Mouse (Mus musculus) kidney, postnatal 0 days (tissue): Measurements from ENCODE around the gene Gm20388. TPM values are rescaled to one million over a fixed set of nuclear protein-coding genes. Genes with fewer than 3 reads are reported as not detected.

Experiments used
- ATAC-seq: fragments of 200-750 bp; cut with Nextera tagmentation; replicated peaks from 2 replicates; pipeline ENCODE4 v1.8.0; 2017; ENCODE audit warnings: low read depth, moderate number of reproducible peaks, moderate TSS enrichment, moderate library complexity; ENCODE audit not compliant: low FRiP score
- DNase-seq: peaks from one replicate; pipeline ENCODE4 v3.0.0-alpha.2; 2016; ENCODE audit warnings: low spot score
- H3K27ac ChIP-seq: fragments of 300-500 bp; sonication (generic); 2 replicates; pipeline ENCODE4 v1.5.1; 2014; ENCODE audit warnings: mild to moderate bottlenecking
- H3K27me3 ChIP-seq: fragments of 300-500 bp; sonication (generic); 2 replicates; pipeline ENCODE4 v1.6.1; 2014; ENCODE audit warnings: low read length, mixed read lengths; ENCODE audit not compliant: insufficient read depth
- H3K36me3 ChIP-seq: fragments of 300-500 bp; sonication (generic); 2 replicates; pipeline ENCODE4 v1.6.1; 2014; ENCODE audit warnings: low read length, mixed read lengths; ENCODE audit not compliant: insufficient read depth
- H3K4me1 ChIP-seq: fragments of 300-500 bp; sonication (generic); replicated peaks from 2 replicates; pipeline ENCODE4 v1.6.1; 2014; ENCODE audit warnings: antibody characterized with exemption, low read length, mixed read lengths; ENCODE audit not compliant: insufficient read depth
- H3K4me2 ChIP-seq: fragments of 300-500 bp; sonication (generic); 2 replicates; pipeline ENCODE4 v1.6.1; 2014; ENCODE audit warnings: mild to moderate bottlenecking, low read length, moderate library complexity, mixed read lengths
- H3K4me3 ChIP-seq: fragments of 300-500 bp; sonication (generic); replicated peaks from 2 replicates; pipeline ENCODE4 v1.5.1; 2014; ENCODE audit warnings: low read depth, low read length
- H3K9ac ChIP-seq: fragments of 300-500 bp; sonication (generic); 2 replicates; pipeline ENCODE4 v1.6.1; 2014; ENCODE audit warnings: low read depth, low read length
- H3K9me3 ChIP-seq: fragments of 300-500 bp; sonication (generic); replicated peaks from 2 replicates; pipeline ENCODE4 v1.6.1; 2016; ENCODE audit warnings: low read length, inconsistent platforms, mixed read lengths
- CTCF ChIP-seq: IDR thresholded peaks from 2 replicates; pipeline ENCODE4 v1.5.1; 2016; ENCODE audit warnings: antibody characterized with exemption, low read depth, mild to moderate bottlenecking, moderate library complexity
- WGBS: fragments of 180-500 bp; shearing (Covaris S2); extraction: QIAGEN DNeasy Blood & Tissue Kit; methylation state at CpG from one replicate; pipeline ENCODE4 v1.1.7; 2014; 5-methylcytosine and 5-hydroxymethylcytosine counted together
- polyA plus RNA-seq: library from polyadenylated mRNA; unstranded; fragments of >200 nt; fragmentation: Nextera tagmentation; extraction: Ambion mirVana; gene quantifications from 2 replicates; pipeline ENCODE4 v1.2.1, GENCODE M21; 2015

Gm20388 gene
- polyA plus RNA-seq, 1 experiment from 2014 or later, result not detected

DNA sequence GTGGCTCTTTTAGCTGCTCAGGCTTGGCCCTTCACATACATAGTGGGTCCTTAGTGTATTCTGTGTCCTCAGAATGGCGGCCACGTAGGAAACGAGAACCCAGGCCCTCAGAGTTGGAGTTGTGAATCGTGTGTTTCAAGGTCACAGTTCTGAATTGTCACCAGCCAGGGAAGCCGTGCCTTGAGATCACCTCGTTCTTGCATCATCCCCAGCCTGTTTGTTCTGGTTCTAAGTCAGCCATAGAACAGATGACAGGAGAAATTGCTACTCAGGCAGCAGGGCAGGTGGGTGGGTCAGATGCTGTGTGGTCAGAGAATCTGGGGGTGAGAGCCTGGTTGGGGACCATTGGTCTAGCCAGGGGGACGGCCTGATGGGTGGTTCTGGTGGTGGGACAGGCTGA lies 378.6 kb downstream of the Gm20388 start:
- no peak overlapping the region for H3K9ac ChIP-seq
- 87% methylated on average over 7 of the region's 7 CpGs for WGBS

DNA sequence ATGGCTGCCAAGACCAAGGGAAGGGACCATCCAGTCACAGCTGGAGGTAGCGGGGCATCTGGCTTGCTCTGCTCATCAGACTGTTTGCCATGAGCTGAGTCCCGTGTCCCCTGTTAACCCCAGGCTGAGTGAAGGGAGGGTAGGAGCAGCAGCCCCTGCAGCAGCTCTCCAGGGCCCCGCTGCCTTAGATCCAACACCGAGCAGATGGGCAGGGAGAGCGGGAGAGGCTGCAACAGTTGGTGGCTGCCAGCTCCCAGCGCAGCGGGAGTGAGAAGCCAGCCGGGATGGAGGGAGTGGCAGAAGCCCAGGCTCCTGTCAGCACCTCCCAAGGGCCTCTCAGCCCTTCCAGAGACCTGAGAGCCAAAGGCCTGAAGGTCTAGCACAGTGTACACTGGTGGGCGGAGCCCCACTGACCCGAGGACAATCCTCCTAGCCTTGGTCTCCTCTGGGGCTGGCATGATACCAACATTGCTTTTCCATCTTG lies 379.1 kb downstream of the Gm20388 start:
- no peak for ATAC-seq
- H3K4me3 ChIP-seq, result no peak overlapping the region
- TF ChIP-seq CTCF, result no peak
- no peak overlapping the region for H3K27ac ChIP-seq
- no peaks in the 10 kb centered on the region for H3K9me3 ChIP-seq
- DNase-seq, result no peak
- H3K4me2 ChIP-seq, result no peak overlapping the region
- 51% methylated on average over 10 of the region's 10 CpGs for WGBS
- no peaks in the 10 kb centered on the region for H3K36me3 ChIP-seq
- H3K4me1 ChIP-seq, result peaks cover 14% of the 10 kb centered on the region
- no peak overlapping the region for H3K9ac ChIP-seq
- no peaks in the 10 kb centered on the region for H3K27me3 ChIP-seq

More for the DNA sequence above, 378.6 kb downstream of the Gm20388 start:
- no peak for ATAC-seq
- no peak overlapping the region for H3K27ac ChIP-seq
- H3K4me1 ChIP-seq, result peaks cover 20% of the 10 kb centered on the region
- no peaks in the 10 kb centered on the region for H3K27me3 ChIP-seq
- H3K4me2 ChIP-seq, result no peak overlapping the region
- H3K4me3 ChIP-seq, result no peak overlapping the region
- DNase-seq, result no peak
- H3K9me3 ChIP-seq, result no peaks in the 10 kb centered on the region
- TF ChIP-seq CTCF, result no peak
- H3K36me3 ChIP-seq, result no peaks in the 10 kb centered on the region

DNA sequence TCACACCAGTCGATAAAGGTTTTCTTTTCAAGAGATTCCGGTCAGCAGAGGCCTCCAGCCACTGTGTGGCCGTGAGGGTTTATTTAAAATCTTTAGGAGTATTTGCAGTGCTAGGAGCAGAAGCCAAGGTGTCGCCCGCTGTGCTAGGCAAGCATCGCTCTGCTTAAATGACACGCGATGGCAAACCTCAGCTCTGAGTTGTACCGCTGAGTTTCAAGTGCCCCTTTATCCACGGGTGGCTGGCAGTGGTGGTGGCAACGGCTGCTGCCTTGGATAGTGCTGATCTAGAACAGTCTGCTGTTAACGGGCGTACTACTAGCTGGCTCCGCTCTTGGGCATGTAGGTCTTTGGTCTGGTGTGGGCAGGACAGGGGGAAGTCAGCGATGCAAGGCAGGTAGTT lies 380.0 kb downstream of the Gm20388 start:
- no peak overlapping the region for H3K4me2 ChIP-seq
- H3K27me3 ChIP-seq, result no peaks in the 10 kb centered on the region
- ATAC-seq, result no peak
- DNase-seq, result no peak
- H3K36me3 ChIP-seq, result no peaks in the 10 kb centered on the region
- H3K4me3 ChIP-seq, result no peak overlapping the region
- no peak overlapping the region for H3K9ac ChIP-seq
- H3K27ac ChIP-seq, result no peak overlapping the region
- no peak for TF ChIP-seq CTCF
- H3K9me3 ChIP-seq, result no peaks in the 10 kb centered on the region
- 62% methylated on average over 15 of the region's 15 CpGs for WGBS
- peaks cover 16% of the 10 kb centered on the region for H3K4me1 ChIP-seq

DNA sequence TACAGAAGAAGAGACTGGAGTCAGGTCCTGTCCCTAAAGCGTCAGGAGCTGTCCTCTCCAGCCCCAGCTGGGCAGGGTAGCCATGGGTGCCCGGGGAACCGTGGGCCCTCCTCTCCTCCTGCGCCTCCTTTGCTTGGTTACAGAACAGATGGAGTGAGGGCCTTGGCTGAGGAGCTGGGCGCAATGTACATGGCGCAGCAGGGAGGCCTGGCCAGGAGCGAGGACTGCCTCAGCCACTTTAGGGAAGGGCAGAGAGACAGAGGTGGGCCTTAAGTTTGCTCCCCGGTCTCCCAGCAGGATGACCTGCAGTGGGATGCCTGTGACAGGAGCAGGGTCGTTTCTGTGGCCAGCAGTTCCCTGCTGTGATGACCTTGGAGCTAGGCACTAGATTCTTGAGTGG lies 381.0 kb downstream of the Gm20388 start:
- DNase-seq (no peak), ATAC-seq (no peak)
- no peaks in the 10 kb centered on the region for H3K9me3 ChIP-seq
- no peak overlapping the region for H3K4me2 ChIP-seq
- H3K27ac ChIP-seq, result no peak overlapping the region
- H3K9ac ChIP-seq, result no peak overlapping the region
- H3K27me3 ChIP-seq, result no peaks in the 10 kb centered on the region
- H3K4me3 ChIP-seq, result no peak overlapping the region
- TF ChIP-seq CTCF, result no peak
- no peaks in the 10 kb centered on the region for H3K36me3 ChIP-seq
- 86% methylated on average over 9 of the region's 9 CpGs for WGBS
- peaks cover 19% of the 10 kb centered on the region for H3K4me1 ChIP-seq

DNA sequence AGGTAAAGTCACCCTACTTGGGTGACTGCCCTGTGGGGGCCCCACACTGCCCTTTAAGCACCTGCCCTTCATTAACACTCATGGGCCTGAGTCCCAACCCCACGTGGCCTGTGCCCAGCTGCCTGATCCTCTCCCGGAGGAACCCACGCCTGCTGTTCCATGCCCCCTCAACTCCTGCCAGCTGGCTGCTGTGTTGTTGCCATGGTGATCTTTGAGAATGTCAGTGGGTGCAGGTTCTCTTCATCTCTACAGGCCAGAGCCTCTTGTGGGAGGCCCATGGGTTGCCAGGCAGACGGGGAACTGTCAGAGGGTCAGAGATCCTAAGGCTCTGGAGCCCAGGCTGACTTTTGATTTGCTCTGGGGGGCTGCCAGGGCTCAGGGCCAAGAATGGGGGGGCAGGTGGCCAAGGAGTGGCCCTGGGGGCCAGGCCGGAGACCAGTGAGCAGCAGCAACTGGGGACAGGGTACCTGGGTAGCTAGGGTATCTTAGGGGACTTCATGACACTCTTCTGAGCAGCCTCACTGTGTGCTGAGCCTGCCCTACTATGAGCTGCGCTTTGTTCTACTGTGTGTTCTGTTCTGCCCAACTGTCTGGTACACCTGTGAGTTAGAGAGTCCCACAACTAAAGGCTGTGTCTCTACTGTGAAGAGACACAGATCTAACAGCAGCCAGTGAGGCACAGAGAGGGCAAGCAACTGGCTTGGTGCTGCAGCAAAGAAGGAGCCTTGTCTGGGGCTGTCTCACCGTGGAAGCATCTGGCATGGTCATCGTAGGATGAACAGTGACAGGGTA lies 381.9 kb downstream of the Gm20388 start:
- H3K27me3 ChIP-seq, result no peaks in the 10 kb centered on the region
- no peak overlapping the region for H3K9ac ChIP-seq
- no peaks in the 10 kb centered on the region for H3K36me3 ChIP-seq
- H3K4me2 ChIP-seq, result no peak overlapping the region
- no peak for ATAC-seq
- H3K27ac ChIP-seq, result no peak overlapping the region
- no peak overlapping the region for H3K4me3 ChIP-seq
- no peak for TF ChIP-seq CTCF
- H3K4me1 ChIP-seq, result peaks cover 19% of the 10 kb centered on the region
- H3K9me3 ChIP-seq, result no peaks in the 10 kb centered on the region
- WGBS, result 56% methylated on average over 8 of the region's 8 CpGs
- no peak for DNase-seq

DNA sequence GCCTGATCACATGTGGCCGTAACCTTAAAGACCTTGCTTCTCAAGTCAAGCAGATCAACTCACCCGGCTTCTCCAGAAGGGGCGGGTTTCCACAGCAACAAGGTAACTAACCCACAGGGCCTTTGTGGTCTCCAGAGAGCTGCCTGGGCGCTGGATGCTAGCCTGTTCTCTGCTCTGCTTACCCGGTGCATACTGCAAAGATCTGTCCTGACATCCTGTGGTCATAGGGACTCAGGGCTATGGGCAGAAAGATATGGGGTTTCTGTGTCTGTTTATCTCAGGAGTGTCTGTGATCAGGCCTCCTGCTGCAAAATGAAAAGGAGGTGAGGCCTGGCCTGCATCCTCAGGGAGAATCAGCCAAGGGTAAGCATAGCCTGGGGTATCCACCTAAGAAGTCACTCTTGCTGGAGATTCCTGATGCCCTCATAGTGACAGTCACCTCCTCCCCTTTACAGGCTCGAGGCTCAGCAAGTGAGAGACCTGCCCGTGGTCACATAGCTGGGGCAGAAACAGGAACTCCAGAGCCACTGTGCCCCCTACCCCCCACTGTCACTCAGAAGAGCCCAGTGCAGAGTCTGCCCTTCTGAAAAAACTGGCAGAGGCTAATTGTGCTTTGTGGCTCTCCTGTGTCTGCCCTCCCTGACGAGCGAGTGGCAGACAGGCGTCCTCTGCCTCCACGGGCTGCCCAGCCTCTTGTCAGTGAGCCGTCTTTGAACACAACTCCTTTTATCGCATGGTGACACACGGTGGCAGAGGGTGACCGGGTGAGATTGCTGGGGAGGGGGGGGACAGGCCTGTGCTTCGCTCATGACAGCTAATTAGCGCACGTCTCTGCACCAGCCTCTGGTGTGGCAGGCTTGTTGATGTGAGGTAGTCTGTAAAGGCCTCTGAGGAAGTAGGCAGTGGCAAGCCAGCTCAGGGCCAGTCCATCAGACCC lies 383.0 kb downstream of the Gm20388 start:
- no peak for DNase-seq
- H3K4me3 ChIP-seq, result no peak overlapping the region
- H3K36me3 ChIP-seq, result no peaks in the 10 kb centered on the region
- WGBS, result 48% methylated on average over 18 of the region's 18 CpGs
- H3K4me1 ChIP-seq, result peaks cover 24% of the 10 kb centered on the region
- no peaks in the 10 kb centered on the region for H3K27me3 ChIP-seq
- H3K9ac ChIP-seq, result no peak overlapping the region
- no peak; the same call in 1 of the 2 replicates for TF ChIP-seq CTCF
- H3K4me2 ChIP-seq, result no peak overlapping the region
- no peak for ATAC-seq
- H3K9me3 ChIP-seq, result no peaks in the 10 kb centered on the region
- H3K27ac ChIP-seq, result no peak overlapping the region
